Mouse (Mus musculus) kidney, adult 8-10 months (tissue): ENCODE data around the gene Lrrc30.

Experiments used
- DNase-seq, 2 experiments: peaks; one replicate each; pipeline ENCODE4 v3.0.0; 2022

The Lrrc30 gene

DNA sequence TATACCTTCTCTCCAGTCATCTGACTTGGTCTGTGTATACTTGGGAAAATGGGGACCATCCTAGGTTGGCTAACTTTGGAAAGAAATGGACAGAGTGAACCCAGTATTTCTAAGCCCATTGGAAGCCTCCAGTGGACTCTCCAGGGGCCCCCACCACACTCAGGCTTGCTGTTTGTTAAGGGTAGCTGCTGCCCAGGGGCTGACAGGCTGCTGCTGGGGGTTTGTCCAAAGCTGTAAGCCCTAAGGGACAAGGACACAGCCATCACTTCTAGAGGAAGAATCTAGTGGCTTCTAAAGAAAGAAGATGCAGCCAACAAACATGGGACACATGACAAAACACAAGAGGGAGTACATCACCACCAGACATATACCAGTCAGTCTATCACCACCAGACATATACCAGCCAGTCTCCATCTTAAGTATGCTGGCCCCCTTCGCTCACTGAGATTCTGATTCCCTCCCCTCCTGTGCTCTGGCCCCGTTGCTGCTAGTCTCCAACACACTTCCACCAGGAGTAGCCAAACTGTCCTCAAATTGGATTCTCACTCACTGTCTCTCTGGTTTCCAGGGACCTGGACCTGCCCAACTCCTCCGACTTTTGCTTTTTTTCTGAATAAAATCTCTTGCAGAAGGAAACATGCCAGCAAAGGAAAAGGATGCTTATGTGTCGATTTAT, 49.7 kb downstream of the Lrrc30 start:
- DNase-seq = no peak

DNA sequence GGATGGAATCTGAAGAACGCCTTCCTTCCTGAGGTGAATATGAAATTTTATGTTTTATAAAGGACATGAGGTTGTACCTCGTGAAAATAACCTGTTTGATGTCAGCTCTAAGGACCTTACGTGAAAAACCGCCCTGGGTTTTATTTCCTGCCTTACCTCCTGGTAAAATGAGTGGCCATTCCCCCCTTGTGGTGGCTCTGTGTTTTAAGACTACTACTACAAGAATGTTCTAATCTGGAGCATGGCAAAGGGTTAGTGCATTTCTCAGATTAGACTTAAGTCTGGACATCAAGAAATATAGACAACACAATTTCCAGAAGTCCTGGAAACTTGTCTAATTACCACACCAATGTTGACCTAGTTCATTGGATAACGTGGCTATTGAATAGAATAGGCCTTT, 50.7 kb downstream of the Lrrc30 start:
- no peak for DNase-seq
